Mouse (Mus musculus): ENCODE measurements around the gene Sfpq. TPM values are rescaled to one million over a fixed set of nuclear protein-coding genes. Genes with fewer than 3 reads are reported as not detected.

The Sfpq gene
- total and polyA plus RNA-seq, 3 experiments = 16.7 to 75.5 (median 72.2) TPM

DNA sequence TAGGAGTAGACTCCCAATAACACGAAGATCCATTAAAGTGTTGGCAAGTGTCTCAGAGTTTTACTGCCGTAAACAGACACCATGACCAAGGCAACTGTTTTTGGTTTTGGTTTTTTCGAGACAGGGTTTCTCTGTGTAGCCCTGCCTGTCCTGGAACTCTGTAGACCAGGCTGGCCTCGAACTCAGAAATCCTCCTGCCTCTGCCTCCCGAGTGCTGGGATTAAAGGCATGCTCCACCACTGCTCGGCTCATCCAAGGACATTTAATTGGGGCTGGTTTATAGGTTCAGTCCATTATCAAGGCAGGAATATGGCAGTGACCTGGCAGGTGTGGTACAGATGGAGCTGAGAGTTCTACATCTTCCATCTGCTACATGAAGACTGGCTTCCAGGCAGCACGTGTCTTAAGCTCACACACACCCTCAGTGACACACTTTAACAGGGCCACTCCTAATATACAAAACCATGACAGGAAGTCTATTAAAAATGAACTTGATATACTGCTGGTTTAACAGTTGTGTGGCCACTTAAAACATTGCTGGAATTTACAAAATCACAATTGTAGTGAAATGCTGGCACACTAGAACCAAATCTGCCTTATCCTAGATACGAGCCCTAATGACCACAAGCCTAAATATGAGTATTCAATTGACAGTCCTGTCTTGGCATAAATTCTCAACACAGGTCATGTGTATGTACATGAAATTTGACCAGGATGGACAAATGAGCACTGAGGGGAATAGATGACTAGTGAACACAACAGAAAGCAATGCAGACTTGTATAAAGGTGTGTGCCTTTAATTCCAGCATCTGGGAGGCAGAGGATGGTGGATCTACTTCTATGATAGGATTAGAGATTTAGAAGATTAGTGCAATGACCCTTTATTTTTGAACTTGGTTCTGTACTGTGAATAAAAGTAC is 17.0 kb downstream of the Sfpq start:
- intact Hi-C loops (cut with DNase I) = no loop called here
- H3K4me1 ChIP-seq (ENCODE audit: control insufficient read depth, insufficient read depth, low read length) = peaks cover 1% of the 10 kb centered on the region
- TF ChIP-seq EP300 (IDR thresholded peaks at IDR 0.05; ENCODE audit: insufficient read depth, low read depth, low read length) (no peak), POLR2A (IDR thresholded peaks at IDR 0.05; ENCODE audit: insufficient read depth, low read depth, low read length) (no peak), CTCF (IDR thresholded peaks at IDR 0.05) (no peak)

DNA sequence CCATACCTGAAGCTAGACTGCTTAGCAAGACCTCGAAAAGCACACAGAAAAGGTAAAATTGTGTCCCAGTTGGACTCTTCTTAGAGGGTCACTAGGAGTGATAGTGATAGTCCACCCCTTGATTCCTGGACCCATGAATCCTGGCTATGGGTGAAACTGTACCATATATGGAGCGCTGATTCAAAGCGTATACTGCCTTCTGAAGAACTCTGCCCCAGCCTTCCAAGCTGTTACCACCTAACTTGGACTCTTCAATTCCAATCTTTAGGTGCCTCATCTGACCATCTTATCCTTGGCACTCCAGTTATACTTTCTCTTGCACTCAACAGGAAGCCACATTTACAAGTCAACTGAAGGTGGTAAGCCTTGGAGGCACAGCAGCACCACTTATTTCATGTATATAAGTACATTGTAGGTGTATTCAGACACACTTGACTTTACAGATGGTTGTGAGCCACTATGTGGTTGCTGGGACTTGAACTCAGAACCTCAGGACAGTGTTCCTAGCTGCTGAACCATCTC is 17.8 kb downstream of the Sfpq start:
- Histone ChIP-seq H3K27ac (no peak overlapping the region), H3K79me2 (replicated peaks; ENCODE audit: control insufficient read depth, insufficient read depth, low read length) (no peaks in the 10 kb centered on the region), H3K4me3 (no peak overlapping the region), H3K36me3 (ENCODE audit: control insufficient read depth, insufficient read depth, low read length) (peaks cover 28% of the 10 kb centered on the region), H3K27me3 (ENCODE audit: control insufficient read depth, insufficient read depth, low read length) (no peaks in the 10 kb centered on the region), H3K9ac (ENCODE audit: low read depth, low read length) (no peak overlapping the region), H3K4me1 (ENCODE audit: control insufficient read depth, insufficient read depth, low read length) (peaks cover 1% of the 10 kb centered on the region)
- TF ChIP-seq EP300 (IDR thresholded peaks at IDR 0.05; ENCODE audit: insufficient read depth, low read depth, low read length) = no peak
- no peak for TF ChIP-seq CTCF (IDR thresholded peaks at IDR 0.05)
- TF ChIP-seq POLR2A (IDR thresholded peaks at IDR 0.05; ENCODE audit: insufficient read depth, low read depth, low read length) = 0 out of 2 replicates have a peak, but pooled peaks have one; percentile 9
- DNase-seq = no peak
- 90% methylated on average over 3 of the region's 3 CpGs for WGBS
- intact Hi-C loops (cut with DNase I) = no loop called here

More for the DNA sequence above, 17.0 kb downstream of the Sfpq start:
- peaks cover 35% of the 10 kb centered on the region for H3K36me3 ChIP-seq (ENCODE audit: control insufficient read depth, insufficient read depth, low read length)
- 76% methylated on average over 8 of the region's 8 CpGs for WGBS
- DNase-seq = no peak
- H3K27me3 ChIP-seq (ENCODE audit: control insufficient read depth, insufficient read depth, low read length) = no peaks in the 10 kb centered on the region
- no peak overlapping the region for H3K4me3 ChIP-seq
- H3K79me2 ChIP-seq (replicated peaks; ENCODE audit: control insufficient read depth, insufficient read depth, low read length) = no peaks in the 10 kb centered on the region
- H3K27ac ChIP-seq = no peak overlapping the region
- no peak overlapping the region for H3K9ac ChIP-seq (ENCODE audit: low read depth, low read length)

DNA sequence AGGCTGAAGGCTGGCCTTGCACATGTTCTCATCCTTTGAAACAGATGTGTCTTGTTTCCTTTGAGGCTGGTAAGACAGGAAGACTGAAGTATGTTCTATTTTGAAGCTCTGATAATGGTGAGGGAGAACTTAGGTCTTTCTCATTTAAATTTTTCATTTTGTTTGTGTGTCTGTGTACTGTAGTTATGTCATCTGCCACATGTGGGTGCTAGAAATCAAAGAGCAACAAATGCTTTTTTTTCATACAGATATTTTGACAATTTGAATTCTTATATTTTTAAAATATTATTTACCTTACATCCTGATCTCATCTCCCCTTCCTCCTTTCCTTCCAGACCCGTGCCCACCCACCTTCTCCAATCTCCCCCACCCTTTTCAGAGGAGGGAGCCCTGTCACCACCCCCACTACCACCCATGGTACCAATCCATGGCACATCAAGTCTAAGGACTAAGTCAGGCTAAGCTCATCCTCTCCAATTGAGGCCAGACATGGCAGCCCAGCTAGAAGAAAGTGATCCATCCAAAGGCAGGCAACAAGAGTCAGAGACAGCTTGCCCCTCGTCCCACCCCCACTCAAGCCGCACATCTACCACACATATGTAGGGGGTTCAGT is 18.9 kb downstream of the Sfpq start:
- TF ChIP-seq CTCF (IDR thresholded peaks at IDR 0.05) = peak; percentile 36
- no peak for TF ChIP-seq POLR2A (IDR thresholded peaks at IDR 0.05; ENCODE audit: insufficient read depth, low read depth, low read length)
- Histone ChIP-seq H3K79me2 (replicated peaks; ENCODE audit: control insufficient read depth, insufficient read depth, low read length) (no peaks in the 10 kb centered on the region), H3K4me3 (no peak overlapping the region), H3K4me1 (ENCODE audit: control insufficient read depth, insufficient read depth, low read length) (no peaks in the 10 kb centered on the region), H3K36me3 (ENCODE audit: control insufficient read depth, insufficient read depth, low read length) (peaks cover 20% of the 10 kb centered on the region), H3K27me3 (ENCODE audit: control insufficient read depth, insufficient read depth, low read length) (no peaks in the 10 kb centered on the region), H3K27ac (no peak overlapping the region), H3K9ac (ENCODE audit: low read depth, low read length) (no peak overlapping the region)
- WGBS = 78% methylated on average over 3 of the region's 3 CpGs
- DNase-seq = no peak
- intact Hi-C loops (cut with DNase I) = no loop called here

DNA sequence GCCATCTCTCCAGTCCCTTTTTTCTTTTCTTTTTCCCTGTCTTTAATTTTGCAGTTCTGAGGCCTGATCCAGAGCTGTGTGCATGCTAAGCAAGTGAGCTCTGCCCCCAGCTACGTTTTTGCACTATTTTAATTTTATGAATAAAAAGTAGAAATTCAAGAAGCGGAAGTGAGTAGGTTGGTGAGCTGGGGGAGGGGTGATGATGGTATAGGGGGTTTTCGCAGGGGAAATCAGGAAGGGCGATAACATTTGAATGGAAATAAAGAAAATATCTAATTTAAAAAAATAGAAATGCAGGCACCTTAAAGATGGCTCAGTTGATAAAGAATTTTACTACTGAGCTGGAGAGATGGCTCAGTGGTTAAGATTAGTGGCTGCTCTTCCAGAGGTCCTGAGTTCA is 22.4 kb downstream of the Sfpq start:
- no peak overlapping the region for H3K4me3 ChIP-seq
- TF ChIP-seq EP300 (IDR thresholded peaks at IDR 0.05; ENCODE audit: insufficient read depth, low read depth, low read length) (no peak), POLR2A (IDR thresholded peaks at IDR 0.05; ENCODE audit: insufficient read depth, low read depth, low read length) (no peak), CTCF (IDR thresholded peaks at IDR 0.05) (no peak)
- H3K9ac ChIP-seq (ENCODE audit: low read depth, low read length) = no peak overlapping the region
- no peaks in the 10 kb centered on the region for H3K79me2 ChIP-seq (replicated peaks; ENCODE audit: control insufficient read depth, insufficient read depth, low read length)
- no peak overlapping the region for H3K27ac ChIP-seq
- WGBS = 82% methylated on average over 4 of the region's 4 CpGs
- no peaks in the 10 kb centered on the region for H3K4me1 ChIP-seq (ENCODE audit: control insufficient read depth, insufficient read depth, low read length)
- intact Hi-C loops (cut with DNase I) = no loop called here
- peaks cover 4% of the 10 kb centered on the region for H3K36me3 ChIP-seq (ENCODE audit: control insufficient read depth, insufficient read depth, low read length)
- no peaks in the 10 kb centered on the region for H3K27me3 ChIP-seq (ENCODE audit: control insufficient read depth, insufficient read depth, low read length)
- no peak for DNase-seq

DNA sequence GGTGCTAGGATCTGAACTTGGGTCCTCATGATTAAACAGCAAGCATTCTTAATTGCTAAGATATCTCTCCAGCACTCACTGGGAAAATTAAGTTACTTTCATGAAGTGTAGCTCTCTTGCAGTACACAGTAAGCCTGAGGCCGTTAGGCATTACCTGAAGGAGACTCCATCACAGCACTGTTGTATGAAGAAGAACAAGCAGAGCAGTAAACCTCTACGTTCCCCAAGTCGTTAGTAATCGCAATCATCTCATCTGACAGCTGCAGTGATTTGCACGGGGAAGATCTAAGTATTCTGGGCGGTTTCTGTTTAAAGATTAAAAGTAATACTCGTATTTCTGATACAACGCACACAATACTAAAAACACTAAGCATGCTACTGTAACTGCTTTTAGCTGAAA is 30.0 kb downstream of the Sfpq start:
- intact Hi-C loops (cut with DNase I) = no loop called here
- H3K4me1 ChIP-seq (ENCODE audit: control insufficient read depth, insufficient read depth, low read length) = no peaks in the 10 kb centered on the region
- H3K27ac ChIP-seq = no peak overlapping the region
- no peak overlapping the region for H3K9ac ChIP-seq (ENCODE audit: low read depth, low read length)
- H3K4me3 ChIP-seq = no peak overlapping the region
- H3K36me3 ChIP-seq (ENCODE audit: control insufficient read depth, insufficient read depth, low read length) = no peaks in the 10 kb centered on the region
- no peak for DNase-seq
- 87% methylated on average over 8 of the region's 8 CpGs for whole genome bisulfite sequencing
- H3K79me2 ChIP-seq (replicated peaks; ENCODE audit: control insufficient read depth, insufficient read depth, low read length) = no peaks in the 10 kb centered on the region
- no peak for TF ChIP-seq CTCF (IDR thresholded peaks at IDR 0.05)
- no peak for TF ChIP-seq POLR2A (IDR thresholded peaks at IDR 0.05; ENCODE audit: insufficient read depth, low read depth, low read length)
- TF ChIP-seq EP300 (IDR thresholded peaks at IDR 0.05; ENCODE audit: insufficient read depth, low read depth, low read length) = no peak
- H3K27me3 ChIP-seq (ENCODE audit: control insufficient read depth, insufficient read depth, low read length) = no peaks in the 10 kb centered on the region

DNA sequence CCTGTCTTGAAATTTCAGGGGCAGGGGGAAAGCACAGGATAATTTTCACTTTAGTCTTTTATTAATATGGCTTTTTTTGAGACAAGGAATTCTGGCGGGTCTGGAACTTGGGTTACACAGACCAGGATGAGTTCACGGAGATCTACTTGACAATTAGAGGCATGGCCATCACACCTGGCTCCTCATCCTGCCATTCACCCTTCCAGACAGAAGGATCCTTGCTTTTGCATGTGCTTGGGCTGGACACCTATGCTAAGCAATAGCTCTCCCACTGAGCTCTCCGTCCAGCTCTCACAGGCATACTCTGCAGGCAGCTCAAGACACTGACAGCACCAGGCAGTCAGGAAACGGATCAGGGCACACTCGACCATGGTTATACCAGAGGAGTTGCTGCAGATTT is 31.9 kb downstream of the Sfpq start:
- no peaks in the 10 kb centered on the region for H3K27me3 ChIP-seq (ENCODE audit: control insufficient read depth, insufficient read depth, low read length)
- H3K27ac ChIP-seq = no peak overlapping the region
- no peaks in the 10 kb centered on the region for H3K79me2 ChIP-seq (replicated peaks; ENCODE audit: control insufficient read depth, insufficient read depth, low read length)
- no peak for DNase-seq
- H3K36me3 ChIP-seq (ENCODE audit: control insufficient read depth, insufficient read depth, low read length) = no peaks in the 10 kb centered on the region
- no peak overlapping the region for H3K9ac ChIP-seq (ENCODE audit: low read depth, low read length)
- H3K4me1 ChIP-seq (ENCODE audit: control insufficient read depth, insufficient read depth, low read length) = no peaks in the 10 kb centered on the region
- no peak overlapping the region for H3K4me3 ChIP-seq
- intact Hi-C loops (cut with DNase I) = no loop called here
- TF ChIP-seq CTCF (IDR thresholded peaks at IDR 0.05) (no peak), EP300 (IDR thresholded peaks at IDR 0.05; ENCODE audit: insufficient read depth, low read depth, low read length) (no peak), POLR2A (IDR thresholded peaks at IDR 0.05; ENCODE audit: insufficient read depth, low read depth, low read length) (no peak)
- WGBS = 91% methylated on average over 5 of the region's 5 CpGs

Data from heart, adult 2 months (tissue).